Mouse (Mus musculus) kidney, adult 2 months (tissue): ENCODE results near the gene Bms1.

Source experiments
- CTCF ChIP-seq: fragments of 200-500 bp; conservative IDR thresholded peaks from 2 replicates; pipeline ENCODE4 v1.5.1; 2011; ENCODE audit warnings: low read depth, mild to moderate bottlenecking, control low read depth, low read length, moderate library complexity, mixed read lengths; ENCODE audit not compliant: insufficient read depth, insufficient read length
- POLR2A ChIP-seq: fragments of 200-500 bp; IDR thresholded peaks from one replicate; pipeline ENCODE4 v1.6.1; 2011; ENCODE audit warnings: low read depth, low read length, control low read depth

- no peak for TF ChIP-seq CTCF
- no peak for TF ChIP-seq POLR2A
Observed at GRCm38 (mm10) chr6:118390746-118391145, 28.5 kb downstream of the Bms1 start.
